In the genomic region with DNA sequence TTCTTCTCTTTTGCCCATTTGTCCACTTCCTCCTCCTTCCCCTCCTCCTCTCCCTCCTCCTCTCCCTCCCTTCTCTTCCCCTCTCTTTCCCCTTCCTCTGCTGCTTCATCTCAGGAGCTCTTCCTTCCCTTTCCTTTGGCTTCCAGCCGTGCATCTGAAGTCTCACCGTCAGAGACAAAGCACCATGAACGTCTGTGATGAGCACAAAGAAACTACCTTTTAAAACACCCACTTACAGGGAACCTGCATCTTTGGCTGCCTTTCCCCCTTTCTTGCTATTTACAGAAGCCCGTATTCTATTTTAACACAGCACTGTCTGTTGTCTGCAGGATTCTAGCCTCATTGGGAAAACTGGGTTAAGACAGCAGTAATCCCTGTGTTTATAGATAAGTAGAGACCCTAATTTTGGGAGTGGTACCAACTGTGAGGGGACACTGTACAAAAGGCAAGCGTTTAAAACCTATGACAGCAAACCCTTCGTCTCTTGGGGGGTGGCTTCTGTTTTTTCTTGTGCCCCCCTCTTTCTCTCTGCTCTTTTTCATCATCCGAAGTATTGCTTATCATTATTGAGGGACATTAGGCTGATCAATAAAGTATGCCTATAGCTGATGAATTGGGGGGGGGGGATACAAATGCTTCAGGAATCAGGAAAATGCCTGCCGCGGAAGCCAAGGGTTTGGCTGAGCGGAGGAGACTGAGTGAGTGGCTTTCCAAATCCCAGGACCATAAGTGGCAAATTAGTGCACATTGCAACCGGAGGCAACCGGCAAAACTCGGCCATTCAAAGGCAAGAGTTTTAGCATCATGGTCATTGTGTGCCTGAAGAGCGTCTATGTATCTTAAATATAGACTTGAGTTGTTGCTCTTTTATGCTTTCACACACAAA, we compare ENCODE assay signal across 13 mouse cellular contexts.
DNase-seq lines count a peak whose midpoint lies in the region; ATAC-seq and TF ChIP-seq lines count a peak whose summit lies in the region.
"Had no signal": no experiment of that assay in that cellular context is flagged by ENCODE, and none has a peak within 500 bp of the region (broad histone marks: within the 10 kb centered on the region; RNA-seq: fewer than 3 reads in every experiment).

No protein-coding gene starts in this region.

- H3K4me2 ChIP-seq in hindbrain, embryonic 15.5 days: peak overlapping the region; percentile 86
- H3K4me2 ChIP-seq in midbrain, embryonic 16.5 days (ENCODE audit: low read length): peak overlapping the region; percentile 76
- no peak overlapping the region for H3K4me2 ChIP-seq in liver, embryonic 12.5 days

- peak; percentile 66 for DNase-seq in heart, adult 11 months
- no peak for DNase-seq in heart, postnatal 36 days
- DNase-seq in lung, postnatal 36 days: no peak
- no peak for DNase-seq in gastrocnemius, postnatal 14 days
- DNase-seq: adrenal gland, postnatal 36 days; cerebellum, adult 9-10 months; heart, adult 18-20 months; kidney, postnatal 4 days; thymus, postnatal 4 days had no signal

- H3K9me3 ChIP-seq in hindbrain, embryonic 15.5 days: no peaks in the 10 kb centered on the region
- no peaks in the 10 kb centered on the region for H3K9me3 ChIP-seq in midbrain, embryonic 16.5 days (replicated peaks; ENCODE audit: control insufficient read depth, low read length, poor library complexity, severe bottlenecking)
- no peaks in the 10 kb centered on the region for H3K9me3 ChIP-seq in liver, embryonic 12.5 days (replicated peaks)

- H3K4me1 ChIP-seq in embryonic fibroblast, embryonic 13.5 days (ENCODE audit: control insufficient read depth, insufficient read depth, low read length): peaks cover 12% of the 10 kb centered on the region
- H3K4me1 ChIP-seq in hindbrain, embryonic 15.5 days (replicated peaks): peaks cover 29% of the 10 kb centered on the region
- H3K4me1 ChIP-seq in midbrain, embryonic 16.5 days (ENCODE audit: control insufficient read depth, insufficient read depth, low read length): peaks cover 26% of the 10 kb centered on the region
- H3K4me1 ChIP-seq in liver, embryonic 12.5 days: no peaks in the 10 kb centered on the region

- H3K36me3 ChIP-seq in hindbrain, embryonic 15.5 days: no peaks in the 10 kb centered on the region
- no peaks in the 10 kb centered on the region for H3K36me3 ChIP-seq in midbrain, embryonic 16.5 days (ENCODE audit: control insufficient read depth, insufficient read depth, low read length)
- H3K36me3 ChIP-seq in liver, embryonic 12.5 days: no peaks in the 10 kb centered on the region

- H3K27ac ChIP-seq in embryonic fibroblast, embryonic 13.5 days (ENCODE audit: insufficient read depth, low read length): peak overlapping the region; percentile 100
- H3K27ac ChIP-seq in hindbrain, embryonic 15.5 days (replicated peaks): peak overlapping the region; percentile 98
- peak overlapping the region; percentile 95 for H3K27ac ChIP-seq in midbrain, embryonic 16.5 days (ENCODE audit: low read length)
- H3K27ac ChIP-seq in liver, embryonic 12.5 days: no peak overlapping the region

- TF ChIP-seq CTCF in embryonic fibroblast, embryonic 13.5 days (IDR thresholded peaks at IDR 0.05; ENCODE audit: borderline replicate concordance, insufficient read depth, low read length): no peak

- intact Hi-C loops in heart, postnatal 36 days (cut with DNase I): loop anchor here (1.0 to 10.0 kb wide), 2 partner anchors 354 to 373 kb away; no protein-coding TSS in a partner anchor
- intact Hi-C loops in gastrocnemius, postnatal 14 days (cut with DNase I; ENCODE audit: low total_unique reads): loop anchor here (10.0 kb wide), 2 partner anchors 94 to 354 kb away; no protein-coding TSS in a partner anchor

- TF ChIP-seq POLR2A in embryonic fibroblast, embryonic 13.5 days (IDR thresholded peaks at IDR 0.05; ENCODE audit: low read depth, low read length): no peak; the same call in none of the 2 replicates

- 23% methylated on average over 14 of the region's 14 CpGs for WGBS in hindbrain, embryonic 15.5 days
- 15% methylated on average over 14 of the region's 14 CpGs for WGBS in midbrain, embryonic 16.5 days
- 55% methylated on average over 14 of the region's 14 CpGs for WGBS in liver, embryonic 12.5 days (ENCODE audit: insufficient replicate concordance)

- H3K9ac ChIP-seq in hindbrain, embryonic 15.5 days: peak overlapping the region; percentile 91
- H3K9ac ChIP-seq in midbrain, embryonic 16.5 days (ENCODE audit: low read depth, low read length): peak overlapping the region; percentile 89
- H3K9ac ChIP-seq in liver, embryonic 12.5 days: no peak overlapping the region

- H3K4me3 ChIP-seq in embryonic fibroblast, embryonic 13.5 days (ENCODE audit: insufficient read depth, low read length): no peak overlapping the region
- H3K4me3 ChIP-seq in hindbrain, embryonic 15.5 days: peak overlapping the region; percentile 77
- H3K4me3 ChIP-seq in midbrain, embryonic 16.5 days (ENCODE audit: low read depth, low read length): peak overlapping the region; percentile 69
- H3K4me3 ChIP-seq in liver, embryonic 12.5 days: no peak overlapping the region

- no peak for ATAC-seq in hindbrain, embryonic 15.5 days (ENCODE audit: low FRiP score, low read depth)
- no peak for ATAC-seq in midbrain, embryonic 16.5 days
- no peak for ATAC-seq in liver, embryonic 12.5 days

- H3K27me3 ChIP-seq in hindbrain, embryonic 15.5 days: no peaks in the 10 kb centered on the region
- H3K27me3 ChIP-seq in midbrain, embryonic 16.5 days (ENCODE audit: control insufficient read depth, insufficient read depth, low read depth, low read length): no peaks in the 10 kb centered on the region
- peaks cover 51% of the 10 kb centered on the region for H3K27me3 ChIP-seq in liver, embryonic 12.5 days (replicated peaks)

Comparison
In these comparisons a context has a peak if more than half of its experiments do, and no peak if none do; other contexts are left out.
1. H3K4me3 ChIP-seq: peak in hindbrain, embryonic 15.5 days (single experiment) and midbrain, embryonic 16.5 days (single experiment); none in embryonic fibroblast, embryonic 13.5 days (single experiment) and liver, embryonic 12.5 days (single experiment).